Mouse (Mus musculus) left cerebral cortex, postnatal 10 days (tissue): ENCODE measurements around the gene Rnpepl1. TPM values are rescaled to one million over a fixed set of nuclear protein-coding genes. Genes with fewer than 3 reads are reported as not detected.

Experiments
- DNase-seq, 2 experiments: peaks; one replicate each; pipeline ENCODE4 v3.0.0; 2021 to 2022; ENCODE audit warnings: low spot score in 2 of 2, mixed read lengths in 1 of 2; ENCODE audit errors: extremely low spot score in 1 of 2
- intact Hi-C: fragments of 180-260 bp; cut with DNase I; formaldehyde crosslinking; loops from one replicate; pipeline ENCODE4 v1.15.1; 2025
- total RNA-seq, 2 experiments: library from RNA; stranded (reverse); gene quantifications; 2 replicates each; pipeline ENCODE4 v1.2.3; 2021

Gene Rnpepl1
- total RNA-seq: 10 to 100 TPM; 41.5 to 41.7 TPM

GRCm38 (mm10) chr1:92910239-92910885, at the start of gene Rnpepl1:
Rnpepl1 (plus strand) TSS chr1:92910783.
- intact Hi-C loops: no loop called here
- DNase-seq: peak; percentile 70 to 87

GRCm38 (mm10) chr1:92861503-92861902, 49.1 kb upstream of the Rnpepl1 start:
- no peak for DNase-seq
- intact Hi-C loops: no loop called here

GRCm38 (mm10) chr1:92863268-92863667, 47.3 kb upstream of the Rnpepl1 start:
- intact Hi-C loops: no loop called here
- DNase-seq: no peak

- DNase-seq: no peak
- intact Hi-C loops: no loop called here
These were observed 44.4 kb upstream of the Rnpepl1 start for GRCm38 (mm10) chr1:92866170-92866569.

GRCm38 (mm10) chr1:92869985-92870384, 40.6 kb upstream of the Rnpepl1 start:
- intact Hi-C loops: no loop called here
- no peak for DNase-seq

GRCm38 (mm10) chr1:92872666-92873065, 37.9 kb upstream of the Rnpepl1 start:
- intact Hi-C loops: no loop called here
- no peak for DNase-seq

- DNase-seq: no peak
- intact Hi-C loops: no loop called here
These were observed 36.6 kb upstream of the Rnpepl1 start for GRCm38 (mm10) chr1:92874011-92874410.

- DNase-seq: no peak
These were observed 35.0 kb upstream of the Rnpepl1 start for GRCm38 (mm10) chr1:92875360-92876111.

GRCm38 (mm10) chr1:92877431-92877978, 33.1 kb upstream of the Rnpepl1 start:
- DNase-seq: no peak
- intact Hi-C loops: no loop called here

More at GRCm38 (mm10) chr1:92875360-92876111, 35.0 kb upstream of the Rnpepl1 start:
- intact Hi-C loops: no loop called here

- intact Hi-C loops: no loop called here
- DNase-seq: no peak
These were observed 32.4 kb upstream of the Rnpepl1 start for GRCm38 (mm10) chr1:92878066-92878741.

- DNase-seq: peak in 1 of 2 experiments; percentile 42
- intact Hi-C loops: no loop called here
These were observed 31.3 kb upstream of the Rnpepl1 start for GRCm38 (mm10) chr1:92879266-92879665.

GRCm38 (mm10) chr1:92880101-92880500, 30.5 kb upstream of the Rnpepl1 start:
- intact Hi-C loops: no loop called here
- no peak for DNase-seq

GRCm38 (mm10) chr1:92881982-92882381, 28.6 kb upstream of the Rnpepl1 start:
- intact Hi-C loops: no loop called here
- DNase-seq: no peak

- no peak for DNase-seq
- intact Hi-C loops: no loop called here
These were observed 21.5 kb upstream of the Rnpepl1 start for GRCm38 (mm10) chr1:92888901-92889655.

GRCm38 (mm10) chr1:92892791-92893190, 17.8 kb upstream of the Rnpepl1 start:
- intact Hi-C loops: loop anchor here (10.0 kb wide), 2 partner anchors 208 to 368 kb away; no protein-coding TSS in a partner anchor
- DNase-seq: no peak

- intact Hi-C loops: loop anchor here (10.0 kb wide), 2 partner anchors 209 to 369 kb away; no protein-coding TSS in a partner anchor
- no peak for DNase-seq
These were observed 16.7 kb upstream of the Rnpepl1 start for GRCm38 (mm10) chr1:92893896-92894295.

GRCm38 (mm10) chr1:92895089-92895488, 15.5 kb upstream of the Rnpepl1 start:
- DNase-seq: peak; percentile 72 to 82
- intact Hi-C loops: loop anchor here (10.0 kb wide), 2 partner anchors 210 to 370 kb away; no protein-coding TSS in a partner anchor

- intact Hi-C loops: loop anchor here (5.0 kb wide), 1 partner anchor 55 kb away; no protein-coding TSS in a partner anchor
- peak; percentile 72 to 81 for DNase-seq
These were observed 7.8 kb upstream of the Rnpepl1 start, which contains the start of gene Ankmy1 for GRCm38 (mm10) chr1:92902786-92903185. Ankmy1 (minus strand) TSS chr1:92902906.
